Mouse (Mus musculus): ENCODE results near the gene Ccdc62. TPM values are rescaled to one million over a fixed set of nuclear protein-coding genes. Genes with fewer than 3 reads are reported as not detected.

The Ccdc62 gene
- 1 to 10 TPM; 2.7 to 4.2 TPM for total RNA-seq (2021)
- long read RNA-seq, experiment 1, full-length matches to known transcripts: 1 of 2 reads
- long read RNA-seq, experiment 1, partial matches to known transcripts: 0 of 2 reads
- long read RNA-seq, experiment 1, other reads (novel, unspliced or antisense): 1 of 2 reads
- long read RNA-seq, experiment 2: 0 reads

- intact Hi-C loops (cut with DNase I): no loop called here
- peak; percentile 94 to 96 for DNase-seq (ENCODE audit: low spot score in 2 of 2)
Observed at GRCm38 (mm10) chr5:123930508-123930989, at the start of gene Ccdc62. Gene Ccdc62 (plus strand): TSS chr5:123930679.

- intact Hi-C loops (cut with DNase I): no loop called here
- DNase-seq (ENCODE audit: low spot score in 2 of 2): no peak
Observed at GRCm38 (mm10) chr5:123880778-123881177, 49.7 kb upstream of the Ccdc62 start.

- DNase-seq (ENCODE audit: low spot score in 2 of 2): peak in 1 of 2 experiments; percentile 47
- intact Hi-C loops (cut with DNase I): no loop called here
Observed at GRCm38 (mm10) chr5:123883891-123884290, 46.6 kb upstream of the Ccdc62 start.

- intact Hi-C loops (cut with DNase I): no loop called here
- no peak for DNase-seq (ENCODE audit: low spot score in 2 of 2)
Observed at GRCm38 (mm10) chr5:123884332-123884731, 46.1 kb upstream of the Ccdc62 start.

GRCm38 (mm10) chr5:123886365-123886764 is 44.1 kb upstream of the Ccdc62 start:
- DNase-seq (ENCODE audit: low spot score in 2 of 2): no peak
- intact Hi-C loops (cut with DNase I): no loop called here

- intact Hi-C loops (cut with DNase I): no loop called here
- DNase-seq (ENCODE audit: low spot score in 2 of 2): no peak
Observed at GRCm38 (mm10) chr5:123890312-123890711, 40.2 kb upstream of the Ccdc62 start.

- DNase-seq (ENCODE audit: low spot score in 2 of 2): no peak
- intact Hi-C loops (cut with DNase I): no loop called here
Observed at GRCm38 (mm10) chr5:123890987-123891386, 39.5 kb upstream of the Ccdc62 start.

GRCm38 (mm10) chr5:123891669-123892068 is 38.8 kb upstream of the Ccdc62 start:
- DNase-seq (ENCODE audit: low spot score in 2 of 2): peak; percentile 57 to 62
- intact Hi-C loops (cut with DNase I): no loop called here

- intact Hi-C loops (cut with DNase I): no loop called here
- DNase-seq (ENCODE audit: low spot score in 2 of 2): no peak
Observed at GRCm38 (mm10) chr5:123893520-123893919, 37.0 kb upstream of the Ccdc62 start.

- intact Hi-C loops (cut with DNase I): no loop called here
- DNase-seq (ENCODE audit: low spot score in 2 of 2): no peak
Observed at GRCm38 (mm10) chr5:123896395-123896794, 34.1 kb upstream of the Ccdc62 start.

GRCm38 (mm10) chr5:123897352-123897751 is 33.1 kb upstream of the Ccdc62 start:
- intact Hi-C loops (cut with DNase I): no loop called here
- DNase-seq (ENCODE audit: low spot score in 2 of 2): peak; percentile 22 to 25

GRCm38 (mm10) chr5:123904059-123904672 is 26.3 kb upstream of the Ccdc62 start:
- DNase-seq (ENCODE audit: low spot score in 2 of 2): no peak
- intact Hi-C loops (cut with DNase I): no loop called here

GRCm38 (mm10) chr5:123906146-123906975 is 24.1 kb upstream of the Ccdc62 start:
- intact Hi-C loops (cut with DNase I): loop anchor here (2.0 to 5.0 kb wide), 2 partner anchors 79 to 158 kb away; partner anchors contain the start of genes Kntc1 and Rsrc2
- DNase-seq (ENCODE audit: low spot score in 2 of 2): no peak

- intact Hi-C loops (cut with DNase I): loop anchor here (2.0 to 5.0 kb wide), 2 partner anchors 80 to 158 kb away; partner anchors contain the start of genes Kntc1 and Rsrc2
- peak; percentile 98 to 99 for DNase-seq (ENCODE audit: low spot score in 2 of 2)
Observed at GRCm38 (mm10) chr5:123906976-123907630, 23.4 kb upstream of the Ccdc62 start, which contains the start of gene Denr. Gene Denr (plus strand): TSS chr5:123907175.

GRCm38 (mm10) chr5:123907631-123907977 is 22.9 kb upstream of the Ccdc62 start:
- DNase-seq (ENCODE audit: low spot score in 2 of 2): no peak
- intact Hi-C loops (cut with DNase I): loop anchor here (2.0 to 5.0 kb wide), 2 partner anchors 80 to 159 kb away; partner anchors contain the start of genes Kntc1 and Rsrc2

- intact Hi-C loops (cut with DNase I): no loop called here
- DNase-seq (ENCODE audit: low spot score in 2 of 2): no peak
Observed at GRCm38 (mm10) chr5:123914852-123915251, 15.6 kb upstream of the Ccdc62 start.

GRCm38 (mm10) chr5:123922112-123922511 is 8.4 kb upstream of the Ccdc62 start:
- no peak for DNase-seq (ENCODE audit: low spot score in 2 of 2)
- intact Hi-C loops (cut with DNase I): loop anchor here (5.0 kb wide), 1 partner anchor 185 kb away; no protein-coding TSS in a partner anchor

GRCm38 (mm10) chr5:123927118-123927517 is 3.4 kb upstream of the Ccdc62 start, which contains the start of gene Gm43518:
Gene Gm43518 (plus strand): TSS chr5:123927418.
- DNase-seq (ENCODE audit: low spot score in 2 of 2): no peak
- intact Hi-C loops (cut with DNase I): no loop called here

- no peak for DNase-seq (ENCODE audit: low spot score in 2 of 2)
- intact Hi-C loops (cut with DNase I): no loop called here
Observed at GRCm38 (mm10) chr5:123931131-123931530, 652 bp downstream of the Ccdc62 start.

Data from left cerebral cortex, postnatal 14 days (tissue).